ENCODE assay signal across 21 mouse cellular contexts in genomic region chr2:169753432-169753831, GRCm38 (mm10).
DNase-seq lines count a peak whose midpoint lies in the region; ATAC-seq and TF ChIP-seq lines count a peak whose summit lies in the region.
"Had no signal": no experiment of that assay in that cellular context is flagged by ENCODE, and none has a peak within 500 bp of the region (broad histone marks: within the 10 kb centered on the region; RNA-seq: fewer than 3 reads in every experiment).

No protein-coding gene starts in this region.

- TF ChIP-seq CTCF in liver, postnatal 0 days (IDR thresholded peaks at IDR 0.05; ENCODE audit: low read depth) = no peak

- no peak overlapping the region for H3K27ac ChIP-seq in liver, postnatal 0 days (ENCODE audit: low read depth)
- no peak overlapping the region for H3K27ac ChIP-seq in ES-E14 (ENCODE audit: insufficient read depth, low read depth, low read length, poor library complexity, severe bottlenecking)
- no peak overlapping the region for H3K27ac ChIP-seq in liver, embryonic 16.5 days (ENCODE audit: low read length)
- H3K27ac ChIP-seq in intestine, embryonic 15.5 days = no peak overlapping the region
- H3K27ac ChIP-seq: embryonic facial prominence, embryonic 12.5 days; hindbrain, embryonic 15.5 days; layer of hippocampus, adult 2 months; liver, embryonic 15.5 days; midbrain, embryonic 12.5 days; neural tube, embryonic 15.5 days; stomach, postnatal 0 days had no signal

- no peaks in the 10 kb centered on the region for H3K27me3 ChIP-seq in liver, postnatal 0 days (ENCODE audit: insufficient read depth, low read length)
- no peaks in the 10 kb centered on the region for H3K27me3 ChIP-seq in liver, embryonic 16.5 days (ENCODE audit: control insufficient read depth, insufficient read depth, low read depth, low read length)
- no peaks in the 10 kb centered on the region for H3K27me3 ChIP-seq in intestine, embryonic 15.5 days (replicated peaks)
- H3K27me3 ChIP-seq: embryonic facial prominence, embryonic 12.5 days; hindbrain, embryonic 15.5 days; liver, embryonic 15.5 days; midbrain, embryonic 12.5 days; neural tube, embryonic 15.5 days had no signal

- H3K9ac ChIP-seq in liver, postnatal 0 days (replicated peaks) = no peak overlapping the region
- H3K9ac ChIP-seq in ES-E14 (ENCODE audit: insufficient read depth, low read depth, low read length, poor library complexity, severe bottlenecking) = no peak overlapping the region
- no peak overlapping the region for H3K9ac ChIP-seq in liver, embryonic 16.5 days (ENCODE audit: low read depth, low read length)
- H3K9ac ChIP-seq in intestine, embryonic 15.5 days = no peak overlapping the region
- H3K9ac ChIP-seq: embryonic facial prominence, embryonic 12.5 days; hindbrain, embryonic 15.5 days; liver, embryonic 15.5 days; midbrain, embryonic 12.5 days; neural tube, embryonic 15.5 days had no signal

- H3K4me1 ChIP-seq in liver, postnatal 0 days (ENCODE audit: insufficient read depth) = peaks cover 10% of the 10 kb centered on the region; the same call in 1 of the 2 replicates
- peaks cover 0 to 2% of the 10 kb centered on the region in 2 experiments; a peak in 1 of 4 replicates for H3K4me1 ChIP-seq in ES-E14 (ENCODE audit: control insufficient read depth in 2 of 2, insufficient read depth in 2 of 2, low read length in 2 of 2, poor library complexity in 1 of 2)
- no peaks in the 10 kb centered on the region; the same call in none of the 2 replicates for H3K4me1 ChIP-seq in liver, embryonic 16.5 days (ENCODE audit: control insufficient read depth, low read depth, low read length)
- peaks cover 32% of the 10 kb centered on the region for H3K4me1 ChIP-seq in intestine, embryonic 15.5 days (replicated peaks)
- H3K4me1 ChIP-seq: midbrain, embryonic 12.5 days had no signal

- H3K4me2 ChIP-seq in liver, postnatal 0 days (ENCODE audit: low read depth, low read length) = no peak overlapping the region
- no peak overlapping the region for H3K4me2 ChIP-seq in liver, embryonic 16.5 days (ENCODE audit: low read depth, low read length)
- H3K4me2 ChIP-seq in intestine, embryonic 15.5 days (replicated peaks) = no peak overlapping the region
- H3K4me2 ChIP-seq: embryonic facial prominence, embryonic 12.5 days; heart, embryonic 11.5 days; hindbrain, embryonic 15.5 days; liver, embryonic 15.5 days; midbrain, embryonic 12.5 days; neural tube, embryonic 15.5 days had no signal

- no peaks in the 10 kb centered on the region for H3K36me3 ChIP-seq in liver, postnatal 0 days (replicated peaks; ENCODE audit: insufficient read depth, low read length)
- no peaks in the 10 kb centered on the region for H3K36me3 ChIP-seq in ES-E14 (ENCODE audit: control insufficient read depth, insufficient read depth, low read length, poor library complexity, severe bottlenecking)
- H3K36me3 ChIP-seq in liver, embryonic 16.5 days (ENCODE audit: control insufficient read depth, insufficient read depth) = no peaks in the 10 kb centered on the region
- H3K36me3 ChIP-seq in intestine, embryonic 15.5 days = no peaks in the 10 kb centered on the region
- H3K36me3 ChIP-seq: embryonic facial prominence, embryonic 12.5 days; hindbrain, embryonic 15.5 days; liver, embryonic 15.5 days; midbrain, embryonic 12.5 days; neural tube, embryonic 15.5 days had no signal

- no peak overlapping the region for H3K4me3 ChIP-seq in liver, postnatal 0 days (ENCODE audit: low read depth, low read length)
- no peak overlapping the region for H3K4me3 ChIP-seq in ES-E14 (ENCODE audit: insufficient read depth in 1 of 2, low read depth in 1 of 2, low read length in 2 of 2, poor library complexity in 1 of 2, severe bottlenecking in 1 of 2)
- H3K4me3 ChIP-seq in liver, embryonic 16.5 days (ENCODE audit: low read depth, low read length) = no peak overlapping the region
- H3K4me3 ChIP-seq in intestine, embryonic 15.5 days (replicated peaks) = no peak overlapping the region
- H3K4me3 ChIP-seq: embryonic facial prominence, embryonic 12.5 days; hindbrain, embryonic 15.5 days; layer of hippocampus, adult 2 months; liver, embryonic 15.5 days; midbrain, embryonic 12.5 days; neural tube, embryonic 15.5 days had no signal

- WGBS in liver, postnatal 0 days (ENCODE audit: insufficient replicate concordance) = 77% methylated on average over 9 of the region's 9 CpGs
- 55% methylated on average over 9 of the region's 9 CpGs for WGBS in liver, embryonic 16.5 days (ENCODE audit: insufficient replicate concordance)
- WGBS in intestine, embryonic 15.5 days = 87% methylated on average over 9 of the region's 9 CpGs

- TF ChIP-seq EP300 in liver, postnatal 0 days (IDR thresholded peaks at IDR 0.05; ENCODE audit: low read depth) = no peak

- in situ Hi-C loops in ES-E14 (cut with MboI; ENCODE audit: low sequenced_read_pairs in 2 of 2, unreplicated experiment in 2 of 2) = no loop called here

- H3K9me3 ChIP-seq in liver, postnatal 0 days (ENCODE audit: low read length) = no peaks in the 10 kb centered on the region
- no peaks in the 10 kb centered on the region for H3K9me3 ChIP-seq in ES-E14 (ENCODE audit: control insufficient read depth, insufficient read depth, low read depth, low read length)
- no peaks in the 10 kb centered on the region for H3K9me3 ChIP-seq in liver, embryonic 16.5 days (replicated peaks; ENCODE audit: control insufficient read depth, low read length)
- H3K9me3 ChIP-seq in intestine, embryonic 15.5 days = no peaks in the 10 kb centered on the region
- H3K9me3 ChIP-seq: embryonic facial prominence, embryonic 12.5 days; hindbrain, embryonic 15.5 days; liver, embryonic 15.5 days; midbrain, embryonic 12.5 days; neural tube, embryonic 15.5 days had no signal

- DNase-seq in liver = peak; percentile 32
- DNase-seq in liver, postnatal 0 days = no peak
- DNase-seq in ES-E14 (ENCODE audit: low read depth, low spot score) = peak; percentile 33
- DNase-seq in urinary bladder, adult 2 months (ENCODE audit: low spot score) = no peak
- DNase-seq: adrenal gland, adult 2 months; cerebellum, adult 11-12 months; cerebellum, postnatal 14 days; kidney, postnatal 25 days had no signal

- no peak for ATAC-seq in liver, postnatal 0 days
- 0 out of 2 replicates have a peak, but pooled peaks have one; percentile 15 for ATAC-seq in common myeloid progenitor, adult 5-6 weeks (replicated peaks; ENCODE audit: low read depth, poor library complexity, severe bottlenecking)
- ATAC-seq in liver, embryonic 16.5 days (ENCODE audit: low read depth) = 0 out of 2 replicates have a peak, but pooled peaks have one; percentile 24
- no peak for ATAC-seq in intestine, embryonic 15.5 days
- ATAC-seq: intestine, embryonic 16.5 days; lung, postnatal 0 days had no signal

TF ChIP-seq in ES-E14, 5 proteins besides CTCF, POLR2A, EP300 and RAD21:
- TF ChIP-seq CHD2 (IDR thresholded peaks at IDR 0.05; ENCODE audit: low read depth, low read length) = 0 out of 2 replicates have a peak, but pooled peaks have one; percentile 48
- no peak for TF ChIP-seq HCFC1 (IDR thresholded peaks at IDR 0.05; ENCODE audit: borderline replicate concordance, insufficient read depth, low read length)
- no peak for TF ChIP-seq ZC3H11A (IDR thresholded peaks at IDR 0.05; ENCODE audit: borderline replicate concordance, low read depth, low read length)

Comparison
In these comparisons a context has a peak if more than half of its experiments do, and no peak if none do; other contexts are left out.
1. DNase-seq: peak in liver (single experiment) and ES-E14 (single experiment); none in liver, postnatal 0 days (single experiment) and urinary bladder, adult 2 months (single experiment).
2. ATAC-seq: peak in common myeloid progenitor, adult 5-6 weeks (single experiment) and liver, embryonic 16.5 days (single experiment); none in liver, postnatal 0 days (single experiment) and intestine, embryonic 15.5 days (single experiment).